Mouse (Mus musculus): Measurements from ENCODE around the gene Olfr573-ps1.

Gene Olfr573-ps1

GRCm38 (mm10) chr7:102942475-102942874, at the start of gene Olfr573-ps1:
Gene Olfr573-ps1, minus strand, starts transcription at chr7:102942575.
- DNase-seq = no peak

DNA sequence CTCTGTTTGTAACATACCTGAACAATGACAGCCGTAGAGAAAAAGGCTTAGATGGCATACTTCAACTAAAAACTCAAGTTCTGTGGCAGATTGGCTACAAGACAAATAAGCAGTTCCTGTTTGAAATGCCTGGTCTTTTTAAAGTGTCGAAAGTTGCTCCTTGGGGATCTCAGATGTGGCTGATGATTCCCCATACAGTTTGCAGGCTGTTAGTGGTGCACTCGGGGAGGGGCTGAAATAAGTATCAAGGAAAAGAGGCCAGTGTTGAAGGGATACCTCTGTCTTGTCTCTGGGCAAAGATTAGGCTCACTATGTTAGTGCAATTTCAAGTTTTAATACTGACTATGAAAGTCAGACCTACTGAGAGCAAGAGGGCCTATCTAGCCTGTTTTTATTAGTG, 46.8 kb upstream of the Olfr573-ps1 start, which contains the start of gene Olfr578:
Gene Olfr578, minus strand, starts transcription at position 101 of the 400 bp plus-strand sequence.
- DNase-seq = no peak

- DNase-seq = no peak
Observed at GRCm38 (mm10) chr7:102975843-102976242, 33.5 kb upstream of the Olfr573-ps1 start, which contains the start of gene Olfr577. Gene Olfr577, minus strand, starts transcription at chr7:102975943.

DNA sequence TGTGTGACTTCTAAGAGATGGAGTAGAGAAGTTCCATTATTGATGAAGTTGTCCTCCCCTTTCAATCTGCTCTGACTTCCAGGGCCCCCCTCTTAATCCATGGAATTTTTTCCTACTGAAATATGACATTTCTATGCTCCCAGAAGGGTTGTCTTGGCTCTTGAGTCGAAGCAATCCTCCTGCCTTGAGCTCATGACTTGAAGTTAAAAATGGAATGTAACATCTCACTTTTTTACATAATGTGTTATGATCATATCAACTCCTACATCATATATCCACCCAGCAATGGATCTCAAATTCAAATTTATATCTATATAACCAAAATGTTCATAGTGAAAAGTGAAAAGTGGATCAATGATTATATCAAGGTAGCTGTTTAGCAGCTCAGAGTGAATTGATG, 32.0 kb upstream of the Olfr573-ps1 start:
- no peak for DNase-seq

GRCm38 (mm10) chr7:102962360-102962759, 20.0 kb upstream of the Olfr573-ps1 start, which contains the start of gene Olfr576:
Gene Olfr576, plus strand, starts transcription at chr7:102962660.
- no peak for DNase-seq

- no peak for DNase-seq
Observed at GRCm38 (mm10) chr7:102958593-102958992, 16.2 kb upstream of the Olfr573-ps1 start, which contains the start of gene Olfr575. Gene Olfr575, minus strand, starts transcription at chr7:102958775.

DNA sequence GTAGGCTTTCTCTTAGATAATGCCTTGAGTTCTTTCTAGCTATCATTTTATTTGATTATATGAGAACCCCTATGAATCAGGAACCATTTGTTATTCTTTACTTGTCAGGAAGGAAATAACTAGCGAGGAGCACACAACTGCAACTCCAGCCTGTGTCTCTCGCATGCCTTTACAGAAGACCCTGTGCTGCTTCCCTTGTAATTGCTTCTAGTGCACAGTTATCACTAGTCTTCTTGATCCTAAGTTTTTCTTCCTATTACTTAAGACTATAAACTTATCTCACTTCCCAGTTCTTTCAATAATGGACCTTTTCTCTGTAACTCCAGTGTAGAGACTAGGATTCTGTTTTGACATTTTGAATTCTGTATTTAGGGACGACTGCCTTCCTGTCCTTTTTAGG, 15.8 kb upstream of the Olfr573-ps1 start:
- DNase-seq = no peak

GRCm38 (mm10) chr7:102950732-102951131, 8.4 kb upstream of the Olfr573-ps1 start:
- DNase-seq = no peak

- DNase-seq = no peak
Observed at GRCm38 (mm10) chr7:102948167-102948566, 5.8 kb upstream of the Olfr573-ps1 start, which contains the start of gene Olfr574. Gene Olfr574, plus strand, starts transcription at chr7:102948467.

GRCm38 (mm10) chr7:102943417-102943816, 1.0 kb upstream of the Olfr573-ps1 start:
- DNase-seq = no peak

DNA sequence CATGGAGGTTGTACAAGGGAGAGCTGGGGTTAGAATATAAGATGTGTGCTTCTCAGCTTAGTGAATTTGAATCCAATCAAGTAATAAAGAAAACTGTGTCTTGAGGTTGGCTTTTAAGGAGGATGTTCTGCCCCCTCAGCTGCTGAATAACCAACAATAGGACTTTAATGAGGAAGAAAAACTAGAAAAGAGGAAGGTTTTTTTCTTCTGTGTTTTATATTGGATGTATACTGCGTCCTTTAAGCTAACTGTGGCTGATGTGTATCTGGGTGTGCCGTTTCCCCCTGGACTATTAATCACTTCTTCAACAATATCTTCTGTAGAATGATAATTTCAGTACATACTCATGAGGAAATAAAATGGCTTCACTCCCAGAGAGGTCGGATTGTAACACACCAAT, 15.3 kb downstream of the Olfr573-ps1 start:
- DNase-seq = no peak

- DNase-seq = no peak
Observed at GRCm38 (mm10) chr7:102924109-102924508, 18.3 kb downstream of the Olfr573-ps1 start, which contains the start of gene Olfr572. Gene Olfr572, plus strand, starts transcription at chr7:102924409.

DNA sequence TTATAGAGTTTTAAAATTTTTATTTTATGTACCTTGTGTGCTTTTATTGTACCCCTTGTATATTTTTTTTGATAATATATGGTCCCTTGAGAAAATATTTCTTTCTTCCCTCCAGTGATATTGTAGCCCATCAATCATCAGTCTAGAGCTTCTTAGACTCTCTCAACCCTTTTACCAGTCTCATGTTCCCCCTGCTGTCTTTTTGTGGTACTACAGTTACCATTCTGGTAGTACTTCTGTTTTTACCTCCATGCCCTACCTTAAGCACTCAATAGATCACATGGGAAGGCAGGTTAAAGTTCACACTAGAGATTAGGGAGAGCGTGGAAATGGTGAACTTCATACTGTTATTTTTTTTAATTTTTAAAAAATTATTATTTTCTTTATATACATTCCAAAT, 22.7 kb downstream of the Olfr573-ps1 start:
- DNase-seq = peak; percentile 67 to 69

GRCm38 (mm10) chr7:102917032-102917875, 25.1 kb downstream of the Olfr573-ps1 start, which contains the start of gene Olfr571:
Gene Olfr571, minus strand, starts transcription at chr7:102917536.
- no peak for DNase-seq

- no peak for DNase-seq
Observed at GRCm38 (mm10) chr7:102916405-102916804, 26.0 kb downstream of the Olfr573-ps1 start.

DNA sequence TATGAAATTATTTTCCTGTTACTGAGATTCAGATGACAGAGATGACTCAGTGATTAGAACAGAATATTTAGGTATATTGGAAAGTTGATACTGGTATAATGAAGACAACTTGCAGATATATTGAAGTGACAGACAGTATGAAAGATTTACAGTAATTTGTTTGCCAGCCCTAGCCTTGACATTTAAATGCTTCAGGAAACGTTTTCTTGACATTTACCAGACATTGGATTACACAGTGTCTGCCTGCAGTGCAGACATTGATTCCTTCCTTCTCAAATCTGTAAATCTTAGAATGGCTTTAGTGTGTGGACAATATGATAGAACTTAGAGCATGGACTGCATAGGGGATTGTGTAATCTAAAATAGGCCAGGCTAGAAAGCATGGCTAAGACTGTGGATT, 27.1 kb downstream of the Olfr573-ps1 start:
- no peak for DNase-seq

Data from cerebellum, postnatal 14 days (tissue).